Mouse (Mus musculus): ENCODE measurements around the gene Abcd4. TPM values are rescaled to one million over a fixed set of nuclear protein-coding genes. Genes with fewer than 3 reads are reported as not detected.

Gene Abcd4
- polyA plus RNA-seq, 1 experiment from 2014 or later, result 13.9 TPM

DNA sequence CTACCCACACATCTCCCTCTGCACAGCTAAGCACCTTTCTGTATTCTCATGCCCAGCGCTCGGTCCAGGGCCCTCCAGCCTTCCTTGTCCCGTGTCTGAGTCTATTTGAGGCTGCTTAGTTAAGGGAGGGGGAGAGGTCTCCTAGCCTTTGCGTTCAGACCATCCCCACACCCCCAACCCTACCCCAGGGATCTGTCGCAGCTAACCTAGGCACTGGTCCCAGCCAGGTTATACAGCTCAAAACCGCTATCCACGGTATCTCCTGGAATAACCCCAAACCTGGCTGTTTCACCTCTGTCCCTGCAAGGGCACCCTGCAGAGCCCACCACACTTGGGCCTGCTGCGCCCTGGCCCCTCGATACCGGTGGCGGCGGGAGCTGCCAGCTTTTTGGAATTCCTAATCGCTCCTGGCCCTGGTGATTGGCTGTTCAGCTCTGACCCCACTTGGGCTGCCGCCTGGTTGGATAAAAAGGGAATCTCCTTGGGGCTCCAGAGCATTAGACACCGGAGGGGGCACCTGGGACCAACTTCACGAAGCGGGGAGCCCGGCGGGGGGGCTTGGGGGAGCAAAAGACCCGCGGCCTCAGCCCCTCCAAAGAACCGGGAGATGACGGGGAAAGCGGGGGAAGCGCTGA is 47.8 kb downstream of the Abcd4 start, which contains the start of gene Vsx2:
TSS of gene Vsx2 (plus strand) at position 427 of the 635 bp plus-strand sequence.
- 2% methylated on average over 24 of the region's 25 CpGs for WGBS
- ATAC-seq, result no peak
- no peak within 1 kb of the TSS for H3K9ac ChIP-seq (ENCODE audit: low read depth, low read length)

DNA sequence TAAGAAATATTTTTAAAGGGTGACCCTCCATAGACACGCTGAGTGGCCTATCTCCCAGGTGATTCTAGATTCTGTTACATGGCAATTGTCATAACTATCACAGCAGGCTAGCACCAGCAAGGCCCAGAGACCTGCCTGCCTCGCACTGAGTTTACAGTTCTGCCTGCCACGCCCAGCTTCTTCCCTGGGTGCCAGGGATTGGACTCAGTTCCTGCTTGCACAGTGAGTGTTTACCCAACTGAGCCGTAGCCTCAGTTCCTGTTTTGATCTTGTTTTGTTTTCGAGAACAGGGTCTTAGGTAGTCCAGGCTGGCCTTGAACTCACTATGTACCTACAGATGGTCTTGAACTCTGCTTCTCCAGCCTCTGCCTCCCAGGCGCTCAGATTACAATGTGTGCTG is 49.6 kb downstream of the Abcd4 start:
- no peak for ATAC-seq
- Histone ChIP-seq H3K9me3 (replicated peaks; ENCODE audit: control insufficient read depth, low read length, poor library complexity, severe bottlenecking) (no peaks in the 10 kb centered on the region), H3K27ac (ENCODE audit: low read length) (no peak overlapping the region), H3K36me3 (ENCODE audit: control insufficient read depth, insufficient read depth, low read length) (no peaks in the 10 kb centered on the region), H3K4me1 (ENCODE audit: control insufficient read depth, insufficient read depth, low read length) (peaks cover 2% of the 10 kb centered on the region; the same call in 1 of the 2 replicates), H3K4me2 (ENCODE audit: low read length) (no peak overlapping the region), H3K27me3 (ENCODE audit: control insufficient read depth, insufficient read depth, low read depth, low read length) (peaks cover 28% of the 10 kb centered on the region), H3K4me3 (ENCODE audit: low read depth, low read length) (no peak overlapping the region), H3K9ac (ENCODE audit: low read depth, low read length) (no peak overlapping the region)
- WGBS, result 87% methylated on average over 6 of the region's 6 CpGs

More for the DNA sequence above, 47.8 kb downstream of the Abcd4 start, which contains the start of gene Vsx2:
- Histone ChIP-seq H3K9me3 (replicated peaks; ENCODE audit: control insufficient read depth, low read length, poor library complexity, severe bottlenecking) (no peaks in the 10 kb centered on the region), H3K4me1 (ENCODE audit: control insufficient read depth, insufficient read depth, low read length) (peaks cover 2% of the 10 kb centered on the region; the same call in 1 of the 2 replicates), H3K4me3 (ENCODE audit: low read depth, low read length) (no peak within 1 kb of the TSS; the same call in 1 of the 2 replicates), H3K27ac (ENCODE audit: low read length) (no peak within 1 kb of the TSS), H3K27me3 (ENCODE audit: control insufficient read depth, insufficient read depth, low read depth, low read length) (peaks cover 37% of the 10 kb centered on the region), H3K4me2 (ENCODE audit: low read length) (peak within 1 kb of the TSS; percentile 29), H3K36me3 (ENCODE audit: control insufficient read depth, insufficient read depth, low read length) (no peaks in the 10 kb centered on the region)

DNA sequence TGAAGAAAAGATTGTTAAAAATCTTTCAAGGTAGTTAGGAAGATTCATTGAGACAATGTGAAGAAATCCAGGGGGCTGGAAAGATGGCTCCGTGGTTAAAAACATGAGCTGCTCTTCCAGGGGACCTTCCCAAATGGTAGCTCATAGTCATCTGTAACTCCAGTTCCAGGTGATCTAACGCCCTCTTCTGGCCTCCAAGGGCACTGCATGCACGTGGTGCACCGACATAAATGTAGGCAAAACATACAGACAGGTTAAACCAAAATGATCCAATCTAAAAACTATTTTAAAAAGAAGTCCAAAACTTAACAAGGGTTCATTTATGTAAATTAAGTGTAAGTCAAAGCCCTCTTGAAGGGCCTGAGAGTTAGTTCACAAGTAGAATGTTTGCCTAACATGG is 54.7 kb downstream of the Abcd4 start:
- Histone ChIP-seq H3K4me2 (ENCODE audit: low read length) (no peak overlapping the region), H3K27me3 (ENCODE audit: control insufficient read depth, insufficient read depth, low read depth, low read length) (peaks cover 7% of the 10 kb centered on the region), H3K4me3 (ENCODE audit: low read depth, low read length) (no peak overlapping the region), H3K4me1 (ENCODE audit: control insufficient read depth, insufficient read depth, low read length) (no peaks in the 10 kb centered on the region), H3K9me3 (replicated peaks; ENCODE audit: control insufficient read depth, low read length, poor library complexity, severe bottlenecking) (no peaks in the 10 kb centered on the region), H3K36me3 (ENCODE audit: control insufficient read depth, insufficient read depth, low read length) (no peaks in the 10 kb centered on the region), H3K27ac (ENCODE audit: low read length) (no peak overlapping the region), H3K9ac (ENCODE audit: low read depth, low read length) (no peak overlapping the region)
- 51% methylated on average over 4 of the region's 4 CpGs for WGBS
- ATAC-seq, result no peak

DNA sequence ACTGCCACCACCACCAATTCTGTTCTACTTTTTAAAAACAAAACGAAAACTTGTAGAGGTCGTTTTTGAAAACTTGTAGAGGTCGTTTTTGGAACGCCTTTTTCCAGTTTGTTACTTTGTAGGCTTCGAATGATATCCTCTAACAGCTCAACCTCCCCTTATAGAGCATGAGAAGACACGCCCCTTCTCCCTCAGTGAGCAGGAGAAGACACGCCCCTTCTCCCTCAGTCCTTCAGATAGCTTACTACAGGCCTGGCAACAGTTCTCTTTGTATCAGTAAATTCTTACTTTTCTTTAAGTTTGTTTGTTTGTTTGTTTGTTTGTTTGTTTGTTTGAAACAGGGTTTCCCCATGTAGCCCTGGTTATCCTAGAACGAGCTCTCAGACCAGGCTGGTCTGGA is 62.0 kb downstream of the Abcd4 start:
- WGBS, result 63% methylated on average over 8 of the region's 8 CpGs
- Histone ChIP-seq H3K4me2 (ENCODE audit: low read length) (no peak overlapping the region), H3K27ac (ENCODE audit: low read length) (no peak overlapping the region), H3K9me3 (replicated peaks; ENCODE audit: control insufficient read depth, low read length, poor library complexity, severe bottlenecking) (no peaks in the 10 kb centered on the region), H3K36me3 (ENCODE audit: control insufficient read depth, insufficient read depth, low read length) (no peaks in the 10 kb centered on the region), H3K9ac (ENCODE audit: low read depth, low read length) (no peak overlapping the region), H3K4me1 (ENCODE audit: control insufficient read depth, insufficient read depth, low read length) (0 out of 2 replicates have a peak, but pooled peaks cover 2% of the 10 kb centered on the region), H3K27me3 (ENCODE audit: control insufficient read depth, insufficient read depth, low read depth, low read length) (no peaks in the 10 kb centered on the region), H3K4me3 (ENCODE audit: low read depth, low read length) (no peak overlapping the region)
- no peak for ATAC-seq

Other genes starting within 250 kb of the Abcd4 start
- 13.8 and 15.2 TPM in 2 replicates for gene Entpd5, start 208.4 kb downstream of the Abcd4 start, polyA plus RNA-seq (2015; fragmentation: Nextera tagmentation; extraction: Ambion mirVana)
- 4.6 and 4.7 TPM in 2 replicates for gene Bbof1, start 208.3 kb downstream of the Abcd4 start, polyA plus RNA-seq (2015; fragmentation: Nextera tagmentation; extraction: Ambion mirVana)
- gene Rnf113a2, start 200.2 kb downstream of the Abcd4 start, polyA plus RNA-seq (2015; fragmentation: Nextera tagmentation; extraction: Ambion mirVana), result 22.3 and 22.4 TPM in 2 replicates
- gene Aldh6a1, start 166.4 kb downstream of the Abcd4 start, polyA plus RNA-seq (2015; fragmentation: Nextera tagmentation; extraction: Ambion mirVana), result 33.6 and 34.2 TPM in 2 replicates
- gene Lin52, start 166.0 kb downstream of the Abcd4 start, polyA plus RNA-seq (2015; fragmentation: Nextera tagmentation; extraction: Ambion mirVana), result 36.1 and 37.7 TPM in 2 replicates
- 1.5 and 1.9 TPM in 2 replicates for gene Vsx2, start 47.7 kb downstream of the Abcd4 start, polyA plus RNA-seq (2015; fragmentation: Nextera tagmentation; extraction: Ambion mirVana)
- gene Vrtn, start 23.6 kb upstream of the Abcd4 start, polyA plus RNA-seq (2015; fragmentation: Nextera tagmentation; extraction: Ambion mirVana), result 0.08 and 0.09 TPM in 2 replicates
- 7.7 and 10.9 TPM in 2 replicates for gene Syndig1l, start 81.4 kb upstream of the Abcd4 start, polyA plus RNA-seq (2015; fragmentation: Nextera tagmentation; extraction: Ambion mirVana)
- gene Npc2, start 155.7 kb upstream of the Abcd4 start, polyA plus RNA-seq (2015; fragmentation: Nextera tagmentation; extraction: Ambion mirVana), result 53.0 and 54.8 TPM in 2 replicates
- gene Isca2, start 155.8 kb upstream of the Abcd4 start, polyA plus RNA-seq (2015; fragmentation: Nextera tagmentation; extraction: Ambion mirVana), result 131 and 137 TPM in 2 replicates

All from midbrain, embryonic 16.5 days (tissue).